Mouse (Mus musculus) testis, adult 2 months (tissue): ENCODE measurements around the gene Tubb5.

Experiments used
- CTCF ChIP-seq: fragments of 200-500 bp; IDR thresholded peaks from 2 replicates; pipeline ENCODE4 v1.5.1; 2012; ENCODE audit warnings: low read depth, mild to moderate bottlenecking, inconsistent platforms, low read length, moderate library complexity; ENCODE audit not compliant: control insufficient read depth, insufficient read depth, insufficient replicate concordance
- POLR2A ChIP-seq: fragments of 200-500 bp; IDR thresholded peaks from 2 replicates; pipeline ENCODE4 v1.6.1; 2012; ENCODE audit warnings: low read depth, mild to moderate bottlenecking, inconsistent platforms, low read length, moderate library complexity; ENCODE audit not compliant: control insufficient read depth

- TF ChIP-seq POLR2A (no peak), CTCF (no peak)
These were observed 26.8 kb upstream of the Tubb5 start for GRCm38 (mm10) chr17:35864832-35865353.
